Mouse (Mus musculus): ENCODE data around the gene Pipox.
A peak's percentile ranks its signal among the peaks of the same experiment; 100 is the strongest.

Gene Pipox

GRCm38 (mm10) chr11:77876760-77877148 is 17.1 kb downstream of the Pipox start:
- DNase-seq (ENCODE audit: extremely low spot score): no peak

GRCm38 (mm10) chr11:77875847-77876759 is 17.8 kb downstream of the Pipox start:
- no peak for DNase-seq (ENCODE audit: extremely low spot score)

- no peak for DNase-seq (ENCODE audit: extremely low spot score)
Measured at GRCm38 (mm10) chr11:77875269-77875668, 18.6 kb downstream of the Pipox start.

GRCm38 (mm10) chr11:77874685-77875231 is 19.1 kb downstream of the Pipox start:
- DNase-seq (ENCODE audit: extremely low spot score): no peak

GRCm38 (mm10) chr11:77873116-77873515 is 20.8 kb downstream of the Pipox start:
- DNase-seq (ENCODE audit: extremely low spot score): no peak

- no peak for DNase-seq (ENCODE audit: extremely low spot score)
Measured at GRCm38 (mm10) chr11:77872685-77873084, 21.2 kb downstream of the Pipox start.

- DNase-seq (ENCODE audit: extremely low spot score): peak; percentile 36
Measured at GRCm38 (mm10) chr11:77872236-77872635, 21.7 kb downstream of the Pipox start.

GRCm38 (mm10) chr11:77871436-77871835 is 22.5 kb downstream of the Pipox start:
- no peak for DNase-seq (ENCODE audit: extremely low spot score)

GRCm38 (mm10) chr11:77867419-77868083 is 26.3 kb downstream of the Pipox start:
- DNase-seq (ENCODE audit: extremely low spot score): no peak

GRCm38 (mm10) chr11:77864771-77865170 is 29.1 kb downstream of the Pipox start:
- DNase-seq (ENCODE audit: extremely low spot score): no peak

GRCm38 (mm10) chr11:77862887-77863286 is 31.0 kb downstream of the Pipox start:
- DNase-seq (ENCODE audit: extremely low spot score): no peak

GRCm38 (mm10) chr11:77860947-77861346 is 32.9 kb downstream of the Pipox start:
- no peak for DNase-seq (ENCODE audit: extremely low spot score)

GRCm38 (mm10) chr11:77858589-77858988 is 35.3 kb downstream of the Pipox start:
- no peak for DNase-seq (ENCODE audit: extremely low spot score)

- no peak for DNase-seq (ENCODE audit: extremely low spot score)
Measured at GRCm38 (mm10) chr11:77857089-77857488, 36.8 kb downstream of the Pipox start.

GRCm38 (mm10) chr11:77855396-77855795 is 38.5 kb downstream of the Pipox start:
- no peak for DNase-seq (ENCODE audit: extremely low spot score)

GRCm38 (mm10) chr11:77854641-77855040 is 39.3 kb downstream of the Pipox start:
- no peak for DNase-seq (ENCODE audit: extremely low spot score)

GRCm38 (mm10) chr11:77852941-77853668 is 40.8 kb downstream of the Pipox start:
- DNase-seq (ENCODE audit: extremely low spot score): no peak

- no peak for DNase-seq (ENCODE audit: extremely low spot score)
Measured at GRCm38 (mm10) chr11:77852195-77852594, 41.7 kb downstream of the Pipox start.

GRCm38 (mm10) chr11:77851483-77852010 is 42.3 kb downstream of the Pipox start:
- no peak for DNase-seq (ENCODE audit: extremely low spot score)

GRCm38 (mm10) chr11:77850401-77851244 is 43.3 kb downstream of the Pipox start:
- no peak for DNase-seq (ENCODE audit: extremely low spot score)

GRCm38 (mm10) chr11:77849151-77849550 is 44.7 kb downstream of the Pipox start:
- no peak for DNase-seq (ENCODE audit: extremely low spot score)
